Mouse (Mus musculus) lung, adult 2 months (tissue): ENCODE measurements around the gene B3gntl1.

ENCODE experiments used
- CTCF ChIP-seq: fragments of 200-500 bp; IDR thresholded peaks from 2 replicates; pipeline ENCODE4 v1.5.1; 2011; ENCODE audit warnings: mild to moderate bottlenecking, low read length, control low read depth; ENCODE audit not compliant: insufficient read depth
- POLR2A ChIP-seq: fragments of 200-500 bp; IDR thresholded peaks from 2 replicates; pipeline ENCODE4 v1.6.1; 2011; ENCODE audit warnings: low read depth, mild to moderate bottlenecking, control low read depth, low read length, borderline replicate concordance; ENCODE audit errors: extremely low read depth

GRCm38 (mm10) chr11:121654406-121654945 is 18.5 kb downstream of the B3gntl1 start:
- TF ChIP-seq CTCF (no peak), POLR2A (no peak)
